Mouse (Mus musculus): ENCODE data around the gene 1700016H13Rik. TPM values are rescaled to one million over a fixed set of nuclear protein-coding genes. Genes with fewer than 3 reads are reported as not detected.

Gene 1700016H13Rik
- polyA plus RNA-seq, 1 experiment: not detected

GRCm38 (mm10) chr5:103605707-103606106, 50.1 kb downstream of the 1700016H13Rik start:
- Histone ChIP-seq H3K79me2 (ENCODE audit: control insufficient read depth, insufficient read depth) (no peaks in the 10 kb centered on the region), H3ac (ENCODE audit: control insufficient read depth, insufficient read length, low read depth) (no peak overlapping the region), H3K79me3 (ENCODE audit: low read depth) (no peaks in the 10 kb centered on the region), H3K4me3 (ENCODE audit: insufficient read depth, poor library complexity, severe bottlenecking) (no peak overlapping the region), H3K27me3 (ENCODE audit: control insufficient read depth, insufficient read depth, insufficient read length) (peaks cover 7% of the 10 kb centered on the region), H3K36me3 (ENCODE audit: control insufficient read depth, insufficient read depth) (no peaks in the 10 kb centered on the region)
- TF ChIP-seq FOSL1 (IDR thresholded peaks at IDR 0.05; ENCODE audit: insufficient read depth, low read length, poor library complexity, severe bottlenecking) (no peak), USF1 (IDR thresholded peaks at IDR 0.05; ENCODE audit: low read depth) (no peak), CEBPB (IDR thresholded peaks at IDR 0.05; ENCODE audit: low read depth) (no peak), CTCF (IDR thresholded peaks at IDR 0.05; ENCODE audit: control insufficient read depth, insufficient read depth, insufficient read length) (no peak), MAX (IDR thresholded peaks at IDR 0.05) (no peak), MYOG (IDR thresholded peaks at IDR 0.05; ENCODE audit: control insufficient read depth, extremely low read depth, insufficient read length) (no peak), MYOD1 (IDR thresholded peaks at IDR 0.05; ENCODE audit: control insufficient read depth, insufficient read length, low read depth) (no peak)

GRCm38 (mm10) chr5:103603115-103603893, 52.5 kb downstream of the 1700016H13Rik start:
- Histone ChIP-seq H3K27me3 (ENCODE audit: control insufficient read depth, insufficient read depth, insufficient read length) (peaks cover 4% of the 10 kb centered on the region), H3K36me3 (ENCODE audit: control insufficient read depth, insufficient read depth) (no peaks in the 10 kb centered on the region), H3ac (ENCODE audit: control insufficient read depth, insufficient read length, low read depth) (no peak overlapping the region), H3K79me3 (ENCODE audit: low read depth) (no peaks in the 10 kb centered on the region), H3K4me3 (ENCODE audit: insufficient read depth, poor library complexity, severe bottlenecking) (no peak overlapping the region), H3K79me2 (ENCODE audit: control insufficient read depth, insufficient read depth) (no peaks in the 10 kb centered on the region)
- TF ChIP-seq MAX (IDR thresholded peaks at IDR 0.05): no peak

GRCm38 (mm10) chr5:103598881-103599280, 56.9 kb downstream of the 1700016H13Rik start:
- H3K79me3 ChIP-seq (ENCODE audit: low read depth): no peaks in the 10 kb centered on the region
- no peak overlapping the region for H3ac ChIP-seq (ENCODE audit: control insufficient read depth, insufficient read length, low read depth)
- H3K27me3 ChIP-seq (ENCODE audit: control insufficient read depth, insufficient read depth, insufficient read length): no peaks in the 10 kb centered on the region
- H3K4me3 ChIP-seq (ENCODE audit: insufficient read depth, poor library complexity, severe bottlenecking): no peak overlapping the region
- no peaks in the 10 kb centered on the region for H3K79me2 ChIP-seq (ENCODE audit: control insufficient read depth, insufficient read depth)
- no peak for TF ChIP-seq CTCF (IDR thresholded peaks at IDR 0.05; ENCODE audit: control insufficient read depth, insufficient read depth, insufficient read length)
- no peak for TF ChIP-seq MYOD1 (IDR thresholded peaks at IDR 0.05; ENCODE audit: control insufficient read depth, insufficient read length, low read depth)
- TF ChIP-seq CEBPB (IDR thresholded peaks at IDR 0.05; ENCODE audit: low read depth): no peak
- no peak for TF ChIP-seq MAX (IDR thresholded peaks at IDR 0.05)
- TF ChIP-seq FOSL1 (IDR thresholded peaks at IDR 0.05; ENCODE audit: insufficient read depth, low read length, poor library complexity, severe bottlenecking): no peak
- no peak for TF ChIP-seq MYOG (IDR thresholded peaks at IDR 0.05; ENCODE audit: control insufficient read depth, extremely low read depth, insufficient read length)
- TF ChIP-seq USF1 (IDR thresholded peaks at IDR 0.05; ENCODE audit: low read depth): no peak
- H3K36me3 ChIP-seq (ENCODE audit: control insufficient read depth, insufficient read depth): no peaks in the 10 kb centered on the region

GRCm38 (mm10) chr5:103598264-103598663, 57.5 kb downstream of the 1700016H13Rik start:
- Histone ChIP-seq H3K4me3 (ENCODE audit: insufficient read depth, poor library complexity, severe bottlenecking) (no peak overlapping the region), H3K79me3 (ENCODE audit: low read depth) (no peaks in the 10 kb centered on the region)
- TF ChIP-seq MYOD1 (IDR thresholded peaks at IDR 0.05; ENCODE audit: control insufficient read depth, insufficient read length, low read depth) (no peak), MAX (IDR thresholded peaks at IDR 0.05) (no peak), MYOG (IDR thresholded peaks at IDR 0.05; ENCODE audit: control insufficient read depth, extremely low read depth, insufficient read length) (no peak), CTCF (IDR thresholded peaks at IDR 0.05; ENCODE audit: control insufficient read depth, insufficient read depth, insufficient read length) (no peak), FOSL1 (IDR thresholded peaks at IDR 0.05; ENCODE audit: insufficient read depth, low read length, poor library complexity, severe bottlenecking) (no peak), USF1 (IDR thresholded peaks at IDR 0.05; ENCODE audit: low read depth) (no peak), CEBPB (IDR thresholded peaks at IDR 0.05; ENCODE audit: low read depth) (no peak)

More at GRCm38 (mm10) chr5:103598264-103598663, 57.5 kb downstream of the 1700016H13Rik start:
- H3K36me3 ChIP-seq (ENCODE audit: control insufficient read depth, insufficient read depth): no peaks in the 10 kb centered on the region
- no peak overlapping the region for H3ac ChIP-seq (ENCODE audit: control insufficient read depth, insufficient read length, low read depth)
- H3K79me2 ChIP-seq (ENCODE audit: control insufficient read depth, insufficient read depth): no peaks in the 10 kb centered on the region
- no peaks in the 10 kb centered on the region for H3K27me3 ChIP-seq (ENCODE audit: control insufficient read depth, insufficient read depth, insufficient read length)

Other genes with a start within 250 kb of the 1700016H13Rik start
- gene Ptpn13, start 230.8 kb downstream of the 1700016H13Rik start, polyA plus RNA-seq (2012; fragmentation: generic; extraction: Trizol): 1.8 TPM
- gene Slc10a6, start 26.6 kb downstream of the 1700016H13Rik start, polyA plus RNA-seq (2012; fragmentation: generic; extraction: Trizol): 0.02 TPM
- 10.0 TPM for gene Aff1, start 36.4 kb upstream of the 1700016H13Rik start, polyA plus RNA-seq (2012; fragmentation: generic; extraction: Trizol)

Measured in C2C12 (cell line).